Mouse (Mus musculus) adrenal gland, adult 8-10 months (tissue): Measurements from ENCODE around the gene 1700001P01Rik. TPM values are rescaled to one million over a fixed set of nuclear protein-coding genes. Genes with fewer than 3 reads are reported as not detected.
"Not testable (repeated sequence)": the region's sequence is repeated elsewhere in the genome, so short reads cannot be mapped to it uniquely, and the experiment has no call there.

Experiments
- DNase-seq: peaks from one replicate; pipeline ENCODE4 v3.0.0; 2022
- total RNA-seq, 4 experiments: library from RNA; stranded (reverse); gene quantifications; 2 replicates each; pipeline ENCODE4 v1.2.4; 2022

Gene 1700001P01Rik
- total RNA-seq, 4 experiments from 2014 or later: 0.49 to 0.67 (median 0.62) TPM; not detected in 1

DNA sequence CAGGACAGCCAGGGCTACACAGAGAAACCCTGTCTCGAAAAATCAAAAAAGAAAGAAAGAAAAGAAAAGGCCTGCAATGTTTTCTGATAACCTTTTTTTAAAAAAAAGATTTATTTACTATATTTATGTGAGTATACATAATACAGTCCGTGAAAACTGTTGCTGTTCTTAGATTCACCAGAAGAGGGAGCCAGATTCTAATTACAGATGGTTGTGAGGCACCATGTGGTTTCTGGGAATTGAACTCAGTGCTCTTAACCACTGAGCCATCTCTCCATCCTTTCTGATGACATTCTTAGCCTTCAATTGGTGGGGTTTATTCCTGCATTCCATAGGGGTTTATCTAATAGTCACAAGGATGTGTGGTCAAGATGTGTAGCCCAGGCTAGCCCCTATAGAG, 17.4 kb upstream of the 1700001P01Rik start:
- no peak for DNase-seq

DNA sequence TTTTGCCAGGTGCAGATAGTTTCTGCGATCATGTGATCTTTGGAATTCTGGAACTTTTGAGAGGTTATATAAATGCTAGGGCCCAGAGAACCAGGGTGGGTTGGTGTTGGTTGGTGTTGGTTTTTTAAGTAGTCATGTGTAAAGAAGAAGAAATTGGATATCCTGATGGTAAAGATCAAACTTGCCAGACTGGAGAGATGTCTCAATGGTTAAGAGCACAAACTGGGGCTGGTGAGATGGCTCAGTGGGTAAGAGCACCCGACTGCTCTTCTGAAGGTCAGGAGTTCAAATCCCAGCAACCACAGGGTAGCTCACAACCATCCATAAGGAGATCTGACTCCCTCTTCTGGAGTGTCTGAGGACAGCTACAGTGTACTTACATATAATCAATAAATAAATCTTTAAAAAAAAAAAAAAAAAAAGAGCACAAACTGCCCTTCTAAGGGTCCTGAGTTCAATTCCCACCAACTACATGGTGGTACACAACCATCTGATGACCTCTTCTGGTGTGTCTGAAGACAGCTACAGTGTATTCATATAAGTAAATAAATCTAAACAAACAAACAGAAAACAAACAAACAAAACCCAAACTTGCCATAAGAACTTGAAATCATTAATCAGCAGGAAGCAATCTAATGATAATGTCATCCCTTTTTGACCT, 15.2 kb upstream of the 1700001P01Rik start:
- not testable (repeated sequence) for DNase-seq

GRCm38 (mm10) chr11:97789727-97790126, 14.0 kb upstream of the 1700001P01Rik start:
- no peak for DNase-seq

- DNase-seq: no peak
These were observed 12.2 kb upstream of the 1700001P01Rik start for GRCm38 (mm10) chr11:97787961-97788360.

- no peak for DNase-seq
These were observed 6.8 kb upstream of the 1700001P01Rik start for GRCm38 (mm10) chr11:97782564-97782895.

DNA sequence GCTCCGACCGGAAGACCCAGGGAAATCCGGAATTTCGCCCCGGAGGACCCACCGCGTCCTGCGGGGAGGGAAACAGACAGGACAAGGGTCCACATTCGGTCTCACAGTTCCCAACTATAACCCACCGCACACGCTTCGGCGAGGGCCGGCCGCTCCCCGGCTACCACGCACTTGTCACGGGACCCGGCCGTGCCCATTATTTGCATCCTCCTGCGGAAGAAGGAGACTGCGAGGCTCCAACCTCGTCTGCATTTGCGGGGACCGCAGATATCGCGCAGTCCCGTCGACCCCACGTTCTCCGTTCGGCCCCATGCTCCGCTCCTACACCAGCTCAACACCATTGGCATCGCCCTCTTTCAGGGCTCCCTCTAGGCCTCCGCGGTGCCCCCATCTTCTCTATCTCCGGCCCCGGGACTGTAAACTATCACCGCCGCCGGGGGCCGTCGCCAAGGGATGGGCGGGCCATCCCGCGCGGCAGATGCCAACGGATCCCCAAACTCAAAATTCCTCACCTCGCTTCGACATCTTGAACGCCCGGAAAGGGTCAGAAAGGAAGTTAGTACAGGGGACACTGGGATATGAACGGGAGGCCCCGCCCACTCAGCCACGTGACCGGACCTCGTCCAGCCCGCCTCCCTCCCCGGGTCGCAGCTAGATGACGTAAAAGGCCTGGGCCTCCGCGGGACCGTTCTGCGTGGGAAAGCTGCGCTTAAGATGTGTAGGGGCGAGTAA, 6.3 kb upstream of the 1700001P01Rik start, which contains the start of gene Rpl23:
Rpl23 (minus strand) TSS at position 606 of the 732 bp plus-strand sequence.
- peak; percentile 98 for DNase-seq

GRCm38 (mm10) chr11:97781478-97781831, 5.7 kb upstream of the 1700001P01Rik start:
- DNase-seq: no peak

DNA sequence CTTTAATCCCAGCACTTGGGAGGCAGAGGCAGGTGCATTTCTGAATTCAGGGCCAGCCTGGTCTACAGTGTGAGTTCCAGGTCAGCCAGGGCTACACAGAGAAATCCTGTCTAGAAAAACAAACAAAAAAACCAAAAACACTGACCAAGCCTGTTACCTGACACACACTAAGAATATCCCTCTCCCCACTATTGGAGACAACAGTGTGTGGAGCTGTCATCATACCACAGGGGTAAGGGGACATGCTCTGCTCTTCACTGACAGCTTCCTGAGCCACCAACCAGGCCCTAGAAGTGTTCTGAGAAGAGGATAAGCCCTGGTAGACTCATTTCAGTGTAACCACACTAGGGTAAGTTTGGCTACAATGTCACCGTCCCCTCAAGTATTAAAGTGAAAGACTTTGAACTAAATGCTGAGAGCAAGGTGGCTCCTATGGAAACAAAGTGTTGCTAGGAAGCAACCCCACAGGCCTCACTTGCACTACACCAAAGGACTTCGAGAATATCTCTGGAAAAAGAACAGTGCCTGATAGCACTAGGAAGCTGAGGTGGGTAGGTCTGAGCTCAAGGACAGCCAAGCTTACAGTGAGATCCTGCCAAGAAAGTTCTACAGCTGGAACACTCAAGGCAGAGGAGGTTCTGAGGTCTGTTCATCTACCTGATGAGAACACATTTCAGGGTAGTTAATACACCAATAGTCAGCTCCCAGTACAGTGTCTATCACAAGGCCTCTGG, 4.4 kb upstream of the 1700001P01Rik start:
- DNase-seq: no peak

- no peak for DNase-seq
These were observed 3.2 kb upstream of the 1700001P01Rik start for GRCm38 (mm10) chr11:97778918-97779317.

DNA sequence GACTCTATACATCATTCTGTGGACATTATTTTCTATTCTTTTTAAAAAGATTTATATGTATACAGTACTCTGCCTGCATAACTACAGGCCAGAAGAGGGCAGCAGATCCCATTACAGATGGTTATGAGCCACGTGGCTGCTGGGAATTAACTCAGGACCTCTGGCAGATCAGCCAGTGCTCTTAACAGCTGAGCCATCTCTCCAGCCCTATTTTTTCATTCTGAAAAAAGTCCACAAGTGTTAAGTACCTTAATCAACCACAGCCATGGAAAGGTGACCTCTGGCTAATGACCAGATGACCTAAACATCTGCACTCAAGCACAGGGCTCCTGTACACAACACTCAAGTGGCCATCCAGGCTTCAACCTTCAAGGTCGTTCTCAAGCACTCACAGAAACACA, 1.4 kb upstream of the 1700001P01Rik start:
- DNase-seq: no peak

DNA sequence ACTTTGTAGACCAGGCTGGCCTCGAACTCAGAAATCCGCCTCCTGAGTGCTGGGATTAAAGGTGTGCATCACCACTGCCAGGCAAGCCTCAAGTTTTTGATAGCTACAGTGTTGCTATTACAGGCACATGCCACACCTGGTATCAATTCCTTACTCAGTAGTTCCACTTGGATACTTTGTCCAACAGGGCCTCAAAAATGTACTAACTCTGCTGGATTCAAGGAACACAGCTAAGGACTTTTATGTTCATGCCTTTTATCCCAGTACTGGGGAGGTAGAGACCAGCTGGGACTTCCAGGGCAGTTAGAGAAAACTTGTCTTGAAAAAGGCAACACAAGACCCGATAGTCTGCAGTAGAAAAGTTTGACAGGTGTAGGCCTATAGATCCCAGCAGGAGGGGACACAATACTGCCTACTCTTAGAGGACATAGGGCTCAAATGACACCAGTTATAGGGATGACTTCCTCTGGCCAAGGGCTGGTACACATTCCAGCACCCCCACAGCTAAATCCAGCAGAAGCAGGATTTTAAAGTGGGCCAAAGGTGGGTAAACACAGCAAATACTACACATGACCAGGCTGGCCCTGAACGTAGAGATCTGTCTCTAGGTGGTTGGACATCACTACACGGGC, 895 bp upstream of the 1700001P01Rik start:
- no peak for DNase-seq

- no peak for DNase-seq
These were observed 532 bp downstream of the 1700001P01Rik start for GRCm38 (mm10) chr11:97775186-97775585.

GRCm38 (mm10) chr11:97771410-97771809, 4.3 kb downstream of the 1700001P01Rik start:
- no peak for DNase-seq

DNA sequence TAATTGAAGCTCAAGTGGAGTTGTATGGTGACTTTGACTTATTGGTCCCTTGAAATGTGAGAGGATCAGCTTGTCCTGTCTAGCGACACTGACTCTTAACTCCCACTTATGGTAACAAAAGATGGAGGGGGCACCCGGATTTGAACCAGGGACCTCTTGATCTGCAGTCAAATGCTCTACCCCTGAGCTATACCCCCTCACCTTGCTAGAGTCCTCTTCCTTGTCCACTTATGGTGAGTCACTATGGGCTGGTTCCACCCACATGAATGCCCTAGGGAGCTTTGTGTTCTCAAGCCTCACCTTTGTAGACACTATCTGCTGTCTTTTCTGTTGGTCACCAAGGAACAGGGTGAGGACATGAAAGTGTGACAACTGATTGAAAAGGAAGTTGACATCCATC, 6.0 kb downstream of the 1700001P01Rik start:
- DNase-seq: no peak

- peak; percentile 94 for DNase-seq
These were observed 9.4 kb downstream of the 1700001P01Rik start, which contains the start of gene Cwc25 for GRCm38 (mm10) chr11:97766154-97766881. Gene Cwc25 (minus strand): TSS chr11:97766556.

- DNase-seq: no peak
These were observed 14.1 kb downstream of the 1700001P01Rik start for GRCm38 (mm10) chr11:97761638-97762037.

- DNase-seq: no peak
These were observed 16.8 kb downstream of the 1700001P01Rik start for GRCm38 (mm10) chr11:97758942-97759341.

DNA sequence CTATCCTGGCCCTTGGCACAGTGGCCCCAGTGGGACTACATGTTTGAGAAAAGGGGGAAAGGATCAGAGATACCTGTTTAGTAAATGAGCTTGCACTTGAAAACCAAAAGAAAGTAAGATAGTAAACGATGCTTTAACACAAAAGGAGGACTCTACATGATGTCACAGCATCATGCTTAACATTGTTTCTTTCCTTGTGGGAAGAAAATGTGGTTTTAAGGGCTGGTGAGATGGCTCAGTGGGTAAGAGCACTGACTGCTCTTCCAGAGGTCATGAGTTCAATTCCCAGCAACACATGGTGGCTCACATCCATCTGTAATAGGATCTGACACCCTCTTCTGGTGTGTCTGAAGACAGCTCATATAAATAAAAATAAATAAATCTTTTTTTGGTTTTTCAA, 17.6 kb downstream of the 1700001P01Rik start:
- DNase-seq: no peak

DNA sequence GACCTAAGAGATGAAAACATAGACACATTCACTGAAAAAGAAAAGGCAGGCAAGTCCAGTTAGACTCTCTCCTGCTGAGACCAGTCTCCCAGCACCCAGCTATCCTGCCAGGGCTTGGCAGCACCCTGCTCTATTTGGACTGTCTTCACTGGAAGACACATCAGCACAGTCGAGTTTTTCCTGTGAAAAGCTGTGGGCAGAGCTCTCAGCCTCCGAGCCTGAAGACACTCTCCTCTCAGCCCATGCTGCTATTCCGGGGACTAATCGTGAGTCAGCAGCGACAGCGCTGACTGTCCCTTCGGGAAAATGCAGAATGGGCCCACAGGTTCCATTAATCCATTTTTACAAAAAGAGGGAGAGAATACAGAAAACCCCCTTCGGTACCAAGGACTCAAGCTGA, 22.4 kb downstream of the 1700001P01Rik start:
- DNase-seq: no peak

GRCm38 (mm10) chr11:97748496-97748895, 27.2 kb downstream of the 1700001P01Rik start:
- DNase-seq: peak; percentile 46

GRCm38 (mm10) chr11:97747773-97748172, 27.9 kb downstream of the 1700001P01Rik start:
- peak; percentile 29 for DNase-seq

DNA sequence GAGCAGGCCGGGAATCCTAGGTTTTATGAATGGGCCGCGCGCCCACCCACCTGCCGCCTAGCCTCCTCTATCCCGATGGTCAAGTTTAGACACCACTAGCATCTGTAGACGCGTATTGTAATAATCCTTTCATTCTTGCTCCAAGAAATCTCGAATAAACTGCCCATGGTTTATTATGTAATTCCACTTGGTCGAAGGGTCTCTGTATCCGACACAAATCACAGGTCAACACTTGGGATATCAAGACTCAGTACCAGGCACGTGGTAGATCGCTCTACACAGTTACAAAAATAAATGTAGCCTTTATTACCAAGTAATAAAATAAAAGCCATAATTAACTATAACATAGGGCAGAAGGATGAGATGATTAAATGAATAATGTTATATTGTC, 30.4 kb downstream of the 1700001P01Rik start:
- no peak for DNase-seq
